ENCODE assay signal across 12 mouse cellular contexts in the genomic region with DNA sequence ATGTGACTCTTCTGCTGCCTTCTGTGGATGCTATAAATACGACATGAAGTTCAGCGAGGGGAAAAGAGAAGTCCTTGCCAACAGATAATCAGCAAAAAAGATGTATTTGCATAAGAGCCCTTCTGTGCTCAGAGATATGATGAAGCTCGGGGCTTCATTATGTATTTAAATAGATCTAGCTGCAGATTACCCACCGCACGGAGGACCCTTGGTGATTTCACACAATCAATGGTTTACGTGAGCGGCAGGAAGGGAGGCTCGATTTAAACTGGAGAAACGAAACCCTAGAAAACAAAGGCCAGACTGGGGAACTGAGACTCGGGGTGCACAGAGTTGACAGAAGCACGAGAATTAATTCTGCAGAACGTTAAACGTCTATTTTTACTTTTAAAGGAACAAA.
DNase-seq lines count a peak whose midpoint lies in the region; ATAC-seq and TF ChIP-seq lines count a peak whose summit lies in the region.
"Had no signal": no experiment of that assay in that cellular context is flagged by ENCODE, and none has a peak within 500 bp of the region (broad histone marks: within the 10 kb centered on the region; RNA-seq: fewer than 3 reads in every experiment).

No protein-coding gene starts in this region.

- intact Hi-C loops in left cerebral cortex, adult 2 months (cut with DNase I), result no loop called here
- intact Hi-C loops in left cerebral cortex, postnatal 4 days (cut with DNase I), result no loop called here

- no peak overlapping the region for H3K4me2 ChIP-seq in forebrain, embryonic 14.5 days (ENCODE audit: low read length)
- H3K4me2 ChIP-seq in forebrain, embryonic 13.5 days, result no peak overlapping the region

- no peaks in the 10 kb centered on the region for H3K27me3 ChIP-seq in forebrain, embryonic 14.5 days (replicated peaks; ENCODE audit: control insufficient read depth, insufficient read depth, low read length)
- no peaks in the 10 kb centered on the region for H3K27me3 ChIP-seq in forebrain, embryonic 13.5 days
- no peaks in the 10 kb centered on the region for H3K27me3 ChIP-seq in megakaryocyte, embryonic 14.5 days (replicated peaks)

- peak; percentile 47 for DNase-seq in forebrain, embryonic 14.5 days (ENCODE audit: low spot score)
- DNase-seq in left cerebral cortex, adult 2 months (ENCODE audit: extremely low spot score in 1 of 2, low spot score in 2 of 2), result no peak
- DNase-seq in left cerebral cortex, postnatal 4 days, result no peak
- DNase-seq in cerebellum, postnatal 25 days, result no peak
- DNase-seq in urinary bladder, adult 18-20 months (ENCODE audit: low spot score in 2 of 2), result no peak
- DNase-seq: cerebellum, postnatal 36 days; kidney, postnatal 36 days; thymus, adult 18-20 months had no signal

- no peak overlapping the region; the same call in 1 of the 2 replicates for H3K9ac ChIP-seq in forebrain, embryonic 14.5 days (ENCODE audit: low read length)
- H3K9ac ChIP-seq in forebrain, embryonic 13.5 days, result no peak overlapping the region

- TF ChIP-seq CTCF in left cerebral cortex, adult 2 months (IDR thresholded peaks at IDR 0.05), result no peak

- no peaks in the 10 kb centered on the region; the same call in none of the 2 replicates for H3K4me1 ChIP-seq in forebrain, embryonic 14.5 days (ENCODE audit: control insufficient read depth, insufficient read depth, low read length)
- H3K4me1 ChIP-seq in forebrain, embryonic 13.5 days, result peaks cover 21% of the 10 kb centered on the region
- peaks cover 67% of the 10 kb centered on the region for H3K4me1 ChIP-seq in megakaryocyte, embryonic 14.5 days

- no peaks in the 10 kb centered on the region for H3K9me3 ChIP-seq in forebrain, embryonic 14.5 days (replicated peaks; ENCODE audit: control insufficient read depth, low read length)
- H3K9me3 ChIP-seq in forebrain, embryonic 13.5 days (replicated peaks), result peaks cover 4% of the 10 kb centered on the region; the same call in 1 of the 2 replicates
- peaks cover 9% of the 10 kb centered on the region; the same call in 1 of the 2 replicates for H3K9me3 ChIP-seq in megakaryocyte, embryonic 14.5 days

- no peak overlapping the region for H3K4me3 ChIP-seq in forebrain, embryonic 14.5 days (ENCODE audit: low read depth, low read length)
- H3K4me3 ChIP-seq in forebrain, embryonic 13.5 days, result no peak overlapping the region
- no peak overlapping the region for H3K4me3 ChIP-seq in left cerebral cortex, adult 2 months
- H3K4me3 ChIP-seq in megakaryocyte, embryonic 14.5 days (replicated peaks), result peak overlapping the region; percentile 89

- H3K27ac ChIP-seq in forebrain, embryonic 14.5 days (ENCODE audit: low read depth, low read length), result peak overlapping the region; percentile 36; the same call in 1 of the 2 replicates
- H3K27ac ChIP-seq in forebrain, embryonic 13.5 days, result no peak overlapping the region
- peak overlapping the region; percentile 45 for H3K27ac ChIP-seq in left cerebral cortex, adult 2 months

- ATAC-seq in forebrain, embryonic 14.5 days, result no peak
- no peak for ATAC-seq in forebrain, embryonic 13.5 days
- peak; percentile 55 for ATAC-seq in common myeloid progenitor, adult 5-6 weeks (replicated peaks; ENCODE audit: low read depth, poor library complexity, severe bottlenecking)
- ATAC-seq: activated CD4-positive, CD25-positive, alpha-beta regulatory T cell, adult 4 months had no signal

- WGBS in forebrain, embryonic 14.5 days, result 66% methylated on average over 13 of the region's 13 CpGs
- WGBS in forebrain, embryonic 13.5 days, result 68% methylated on average over 13 of the region's 13 CpGs

- no peaks in the 10 kb centered on the region for H3K36me3 ChIP-seq in forebrain, embryonic 14.5 days (ENCODE audit: control insufficient read depth, insufficient read depth, low read length)
- peaks cover 17% of the 10 kb centered on the region; the same call in 1 of the 2 replicates for H3K36me3 ChIP-seq in forebrain, embryonic 13.5 days (ENCODE audit: poor library complexity, severe bottlenecking)
- peaks cover 39% of the 10 kb centered on the region for H3K36me3 ChIP-seq in megakaryocyte, embryonic 14.5 days (replicated peaks; ENCODE audit: low read length)
